Mouse (Mus musculus) spleen, adult 2 months (tissue): ENCODE measurements around the gene Trim31. TPM values are rescaled to one million over a fixed set of nuclear protein-coding genes. Genes with fewer than 3 reads are reported as not detected.

Experiments used
- DNase-seq, 2 experiments: peaks; one replicate each; pipeline versions ENCODE4 v3.0.0 to v3.0.0-alpha.2; 2012 to 2021; ENCODE audit warnings: low spot score in 2 of 2, low read depth in 1 of 2
- H3K27ac ChIP-seq: fragments of 200-500 bp; 2 replicates; pipeline ENCODE4 v1.5.1; 2012; ENCODE audit warnings: low read length, inconsistent platforms; ENCODE audit not compliant: insufficient read depth
- H3K27me3 ChIP-seq: fragments of 200-500 bp; 2 replicates; pipeline ENCODE4 v1.6.1; 2012; ENCODE audit warnings: mild to moderate bottlenecking, moderate library complexity, low read length, inconsistent platforms; ENCODE audit not compliant: control insufficient read depth, insufficient read depth
- H3K36me3 ChIP-seq: fragments of 200-500 bp; 2 replicates; pipeline ENCODE4 v1.6.1; 2012; ENCODE audit warnings: mild to moderate bottlenecking, low read length, inconsistent platforms; ENCODE audit not compliant: control insufficient read depth, insufficient read depth
- H3K4me1 ChIP-seq: fragments of 200-500 bp; 2 replicates; pipeline ENCODE4 v1.6.1; 2011; ENCODE audit warnings: inconsistent platforms; ENCODE audit not compliant: control insufficient read depth, insufficient read depth, insufficient read length
- H3K4me3 ChIP-seq: fragments of 200-500 bp; 2 replicates; pipeline ENCODE4 v1.5.1; 2011; ENCODE audit warnings: mild to moderate bottlenecking, inconsistent platforms; ENCODE audit not compliant: insufficient read depth, insufficient read length; ENCODE audit errors: extremely low read depth
- CTCF ChIP-seq: fragments of 200-500 bp; IDR thresholded peaks from 2 replicates; pipeline ENCODE4 v1.5.1; 2011; ENCODE audit warnings: mild to moderate bottlenecking, inconsistent platforms; ENCODE audit not compliant: insufficient read depth, insufficient read length, insufficient replicate concordance; ENCODE audit errors: extremely low read depth
- POLR2A ChIP-seq: fragments of 200-500 bp; IDR thresholded peaks from 2 replicates; pipeline ENCODE4 v1.6.1; 2011; ENCODE audit warnings: low read depth, low read length, inconsistent platforms
- WGBS: fragments of 180-500 bp; shearing (Covaris S2); methylation state at CpG from one replicate; pipeline ENCODE4 v1.1.7; 2018; 5-methylcytosine and 5-hydroxymethylcytosine counted together
- polyA plus RNA-seq: library from polyadenylated mRNA; depleted of rRNA; stranded (reverse); fragments of >200 nt; gene quantifications from 2 replicates; pipeline ENCODE4 v1.2.3, GENCODE M21; 2012

Gene Trim31
- polyA plus RNA-seq, 1 experiment, result not detected

GRCm38 (mm10) chr17:36858181-36858580, 39.7 kb upstream of the Trim31 start:
- Histone ChIP-seq H3K4me3 (no peak overlapping the region), H3K36me3 (peaks cover 34% of the 10 kb centered on the region)

GRCm38 (mm10) chr17:36861680-36862079, 36.2 kb upstream of the Trim31 start:
- WGBS, result 30% methylated on average over 2 of the region's 2 CpGs
- Histone ChIP-seq H3K4me3 (no peak overlapping the region), H3K27me3 (0 out of 2 replicates have a peak, but pooled peaks cover 4% of the 10 kb centered on the region), H3K36me3 (peaks cover 16% of the 10 kb centered on the region), H3K27ac (no peak overlapping the region), H3K4me1 (no peaks in the 10 kb centered on the region)
- no peak for TF ChIP-seq CTCF
- TF ChIP-seq POLR2A, result no peak
- no peak for DNase-seq

More at GRCm38 (mm10) chr17:36858181-36858580, 39.7 kb upstream of the Trim31 start:
- Histone ChIP-seq H3K27me3 (no peaks in the 10 kb centered on the region), H3K27ac (no peak overlapping the region), H3K4me1 (no peaks in the 10 kb centered on the region)
- TF ChIP-seq POLR2A (no peak), CTCF (no peak)
- WGBS, result 66% methylated on average over 3 of the region's 3 CpGs
- DNase-seq, result no peak

GRCm38 (mm10) chr17:36866719-36867527, 31.0 kb upstream of the Trim31 start, which contains the start of gene Trim15:
Gene Trim15, minus strand, starts transcription at chr17:36867210.
- WGBS, result 22% methylated on average over 29 of the region's 29 CpGs
- 0 out of 2 replicates have a peak, but pooled peaks cover 4% of the 10 kb centered on the region for H3K27me3 ChIP-seq
- H3K4me1 ChIP-seq, result no peaks in the 10 kb centered on the region
- no peak for DNase-seq
- H3K36me3 ChIP-seq, result no peaks in the 10 kb centered on the region
- no peak within 1 kb of the TSS for H3K27ac ChIP-seq
- TF ChIP-seq CTCF (no peak), POLR2A (no peak)
- no peak within 1 kb of the TSS for H3K4me3 ChIP-seq

- no peaks in the 10 kb centered on the region; the same call in 1 of the 2 replicates for H3K36me3 ChIP-seq
- no peaks in the 10 kb centered on the region for H3K4me1 ChIP-seq
- WGBS, result 72% methylated on average over 2 of the region's 2 CpGs
- DNase-seq, result no peak
- TF ChIP-seq POLR2A (no peak), CTCF (no peak)
- no peak overlapping the region for H3K27ac ChIP-seq
- no peak overlapping the region for H3K4me3 ChIP-seq
- 0 out of 2 replicates have a peak, but pooled peaks cover 4% of the 10 kb centered on the region for H3K27me3 ChIP-seq
Measured at GRCm38 (mm10) chr17:36868836-36869235, 29.1 kb upstream of the Trim31 start.

- TF ChIP-seq POLR2A, result no peak
- no peak for TF ChIP-seq CTCF
- H3K36me3 ChIP-seq, result no peaks in the 10 kb centered on the region; the same call in 1 of the 2 replicates
- WGBS, result 73% methylated on average over 4 of the region's 4 CpGs
- 0 out of 2 replicates have a peak, but pooled peaks cover 4% of the 10 kb centered on the region for H3K27me3 ChIP-seq
- H3K4me3 ChIP-seq, result 0 out of 2 replicates have a peak within 1 kb of the TSS, but pooled peaks have one; percentile 21
- peak within 1 kb of the TSS; percentile 54; the same call in 1 of the 2 replicates for H3K27ac ChIP-seq
- H3K4me1 ChIP-seq, result no peaks in the 10 kb centered on the region
- DNase-seq, result no peak
Measured at GRCm38 (mm10) chr17:36869284-36869954, 28.5 kb upstream of the Trim31 start, which contains the start of gene Trim10. Gene Trim10, plus strand, starts transcription at chr17:36869574.

GRCm38 (mm10) chr17:36869955-36870810, 27.7 kb upstream of the Trim31 start:
- H3K27me3 ChIP-seq, result 0 out of 2 replicates have a peak, but pooled peaks cover 4% of the 10 kb centered on the region
- DNase-seq, result no peak
- TF ChIP-seq POLR2A, result no peak
- TF ChIP-seq CTCF, result no peak
- no peaks in the 10 kb centered on the region for H3K4me1 ChIP-seq
- H3K36me3 ChIP-seq, result no peaks in the 10 kb centered on the region; the same call in 1 of the 2 replicates
- H3K4me3 ChIP-seq, result 0 out of 2 replicates have a peak overlapping the region, but pooled peaks have one; percentile 21
- WGBS, result 79% methylated on average over 25 of the region's 25 CpGs
- H3K27ac ChIP-seq, result peak overlapping the region; percentile 54; the same call in 1 of the 2 replicates
